In genomic region chr13:34875166-34875710, GRCm38 (mm10) we compare ENCODE assay signal across 7 mouse cellular contexts. TPM values are rescaled to one million over a fixed set of nuclear protein-coding genes. Genes with fewer than 3 reads are reported as not detected.
DNase-seq lines count a peak whose midpoint lies in the region; ATAC-seq lines count a peak whose summit lies in the region.

TSS of gene Prpf4b (plus strand) at chr13:34875302.

- peak within 1 kb of the TSS; percentile 92 for H3K4me3 ChIP-seq in embryonic facial prominence, embryonic 12.5 days
- H3K4me3 ChIP-seq in limb, embryonic 11.5 days (ENCODE audit: low read depth, low read length): peak within 1 kb of the TSS; percentile 88
- peak within 1 kb of the TSS; percentile 92 for H3K4me3 ChIP-seq in midbrain, embryonic 14.5 days (replicated peaks; ENCODE audit: low read depth, low read length)

- peaks cover 19% of the 10 kb centered on the region for H3K4me1 ChIP-seq in embryonic facial prominence, embryonic 12.5 days
- H3K4me1 ChIP-seq in limb, embryonic 11.5 days (ENCODE audit: control insufficient read depth, insufficient read depth, low read length): peaks cover 8% of the 10 kb centered on the region
- peaks cover 25% of the 10 kb centered on the region for H3K4me1 ChIP-seq in midbrain, embryonic 14.5 days (ENCODE audit: control insufficient read depth, insufficient read depth, low read length)

- H3K27ac ChIP-seq in embryonic facial prominence, embryonic 12.5 days: peak within 1 kb of the TSS; percentile 99
- peak within 1 kb of the TSS; percentile 96 for H3K27ac ChIP-seq in limb, embryonic 11.5 days (replicated peaks; ENCODE audit: low read depth, low read length)
- H3K27ac ChIP-seq in midbrain, embryonic 14.5 days (replicated peaks; ENCODE audit: low read depth, low read length): peak within 1 kb of the TSS; percentile 94

- WGBS in embryonic facial prominence, embryonic 12.5 days: 1% methylated on average over 40 of the region's 40 CpGs
- WGBS in limb, embryonic 11.5 days: 1% methylated on average over 40 of the region's 40 CpGs
- under 1% methylated on average over 40 of the region's 40 CpGs for WGBS in midbrain, embryonic 14.5 days

- H3K27me3 ChIP-seq in embryonic facial prominence, embryonic 12.5 days: no peaks in the 10 kb centered on the region
- H3K27me3 ChIP-seq in limb, embryonic 11.5 days (ENCODE audit: control insufficient read depth, insufficient read depth, low read length): no peaks in the 10 kb centered on the region
- no peaks in the 10 kb centered on the region for H3K27me3 ChIP-seq in midbrain, embryonic 14.5 days (ENCODE audit: control insufficient read depth, insufficient read depth, low read length)

- ATAC-seq in embryonic facial prominence, embryonic 12.5 days (ENCODE audit: insufficient number of reproducible peaks, insufficient read depth, low FRiP score, low TSS enrichment): peak; percentile 75
- peak; percentile 72 for ATAC-seq in limb, embryonic 11.5 days (ENCODE audit: insufficient number of reproducible peaks, low FRiP score, low TSS enrichment, low read depth)
- peak; percentile 82 for ATAC-seq in midbrain, embryonic 14.5 days (ENCODE audit: low FRiP score, low TSS enrichment)

- peak within 1 kb of the TSS; percentile 87 for H3K4me2 ChIP-seq in embryonic facial prominence, embryonic 12.5 days (replicated peaks)
- H3K4me2 ChIP-seq in limb, embryonic 11.5 days (ENCODE audit: low read depth, severe bottlenecking): peak within 1 kb of the TSS; percentile 61
- H3K4me2 ChIP-seq in midbrain, embryonic 14.5 days (ENCODE audit: low read length): peak within 1 kb of the TSS; percentile 77

- peak; percentile 96 for DNase-seq in adrenal gland, postnatal 25 days
- peak; percentile 99 for DNase-seq in heart, adult 11 months
- peak; percentile 94 for DNase-seq in kidney, adult 18-20 months
- DNase-seq in limb, embryonic 11.5 days (ENCODE audit: low spot score): peak; percentile 92
- DNase-seq in midbrain, embryonic 14.5 days: peak; percentile 97
- DNase-seq in spleen, adult 18-20 months: peak; percentile 84 to 92

- H3K9ac ChIP-seq in embryonic facial prominence, embryonic 12.5 days: peak within 1 kb of the TSS; percentile 96
- H3K9ac ChIP-seq in limb, embryonic 11.5 days (ENCODE audit: low read length): peak within 1 kb of the TSS; percentile 93
- peak within 1 kb of the TSS; percentile 91 for H3K9ac ChIP-seq in midbrain, embryonic 14.5 days (replicated peaks; ENCODE audit: low read length)

- no peaks in the 10 kb centered on the region for H3K9me3 ChIP-seq in embryonic facial prominence, embryonic 12.5 days
- no peaks in the 10 kb centered on the region for H3K9me3 ChIP-seq in limb, embryonic 11.5 days (ENCODE audit: control insufficient read depth, low read length)
- no peaks in the 10 kb centered on the region for H3K9me3 ChIP-seq in midbrain, embryonic 14.5 days (ENCODE audit: control insufficient read depth, low read length)

- H3K36me3 ChIP-seq in embryonic facial prominence, embryonic 12.5 days: no peaks in the 10 kb centered on the region
- H3K36me3 ChIP-seq in limb, embryonic 11.5 days (ENCODE audit: control insufficient read depth, insufficient read depth, low read length): no peaks in the 10 kb centered on the region
- H3K36me3 ChIP-seq in midbrain, embryonic 14.5 days (ENCODE audit: control insufficient read depth, insufficient read depth, low read length): no peaks in the 10 kb centered on the region

RNA-seq across cellular contexts. Expression of gene Prpf4b, which starts in this region (rescaled TPM):
- total RNA-seq in adrenal gland, postnatal 25 days (2021): 110 and 126 TPM in 2 replicates
- 88.5 and 97.7 TPM in 2 replicates for polyA plus RNA-seq in embryonic facial prominence, embryonic 12.5 days (2016; fragmentation: Nextera tagmentation; extraction: Ambion mirVana)
- 97.8 and 114 TPM in 2 replicates for polyA plus RNA-seq in limb, embryonic 11.5 days (2014; fragmentation: Nextera tagmentation; extraction: Ambion mirVana)
- polyA plus RNA-seq in midbrain, embryonic 14.5 days (2014; fragmentation: Nextera tagmentation; extraction: Ambion mirVana): 74.1 and 83.8 TPM in 2 replicates

Comparison
In these comparisons a context has a peak if more than half of its experiments do, and no peak if none do; other contexts are left out.
1. Peak in every context shown above with its lines: DNase-seq, ATAC-seq, H3K4me3 ChIP-seq and H3K27ac ChIP-seq.